Mouse (Mus musculus) kidney, embryonic 14.5 days (tissue): ENCODE results near the gene Enpp3. TPM values are rescaled to one million over a fixed set of nuclear protein-coding genes. Genes with fewer than 3 reads are reported as not detected.
A peak's percentile ranks its signal among the peaks of the same experiment; 100 is the strongest.

Experiments used
- ATAC-seq: fragments of 200-750 bp; cut with Nextera tagmentation; 2 replicates; pipeline ENCODE4 v1.8.0; 2017; ENCODE audit warnings: moderate number of reproducible peaks, mild to moderate bottlenecking, moderate TSS enrichment, moderate library complexity; ENCODE audit not compliant: low FRiP score, low TSS enrichment
- H3K27ac ChIP-seq: fragments of 300-500 bp; sonication (generic); 2 replicates; pipeline ENCODE4 v1.5.1; 2014; ENCODE audit warnings: low read depth, mild to moderate bottlenecking, low read length, moderate library complexity, mixed read lengths
- H3K27me3 ChIP-seq: fragments of 300-500 bp; sonication (generic); 2 replicates; pipeline ENCODE4 v1.6.1; 2014; ENCODE audit warnings: mild to moderate bottlenecking, low read length; ENCODE audit not compliant: control insufficient read depth, insufficient read depth
- H3K36me3 ChIP-seq: fragments of 300-500 bp; sonication (generic); 2 replicates; pipeline ENCODE4 v1.6.1; 2014; ENCODE audit warnings: low read length, mixed read lengths; ENCODE audit not compliant: control insufficient read depth, insufficient read depth
- H3K4me1 ChIP-seq: fragments of 300-500 bp; sonication (generic); 2 replicates; pipeline ENCODE4 v1.6.1; 2014; ENCODE audit warnings: low read length, mixed read lengths; ENCODE audit not compliant: control insufficient read depth, insufficient read depth
- H3K4me2 ChIP-seq: fragments of 300-500 bp; sonication (generic); replicated peaks from 2 replicates; pipeline ENCODE4 v1.6.1; 2014; ENCODE audit warnings: low read depth, mild to moderate bottlenecking, low read length
- H3K4me3 ChIP-seq: fragments of 300-500 bp; sonication (generic); 2 replicates; pipeline ENCODE4 v1.5.1; 2014; ENCODE audit warnings: mild to moderate bottlenecking, low read length
- H3K9ac ChIP-seq: fragments of 300-500 bp; sonication (generic); 2 replicates; pipeline ENCODE4 v1.6.1; 2014; ENCODE audit warnings: low read depth, mild to moderate bottlenecking, low read length, moderate library complexity
- H3K9me3 ChIP-seq: fragments of 300-500 bp; sonication (generic); 2 replicates; pipeline ENCODE4 v1.6.1; 2016; ENCODE audit warnings: low read length; ENCODE audit not compliant: control insufficient read depth
- WGBS: fragments of 180-500 bp; shearing (Covaris S2); extraction: QIAGEN DNeasy Blood & Tissue Kit; methylation state at CpG from one replicate; pipeline ENCODE4 v1.1.7; 2014; 5-methylcytosine and 5-hydroxymethylcytosine counted together
- polyA plus RNA-seq: library from polyadenylated mRNA; unstranded; fragments of >200 nt; fragmentation: Nextera tagmentation; extraction: Ambion mirVana; gene quantifications from 2 replicates; pipeline ENCODE4 v1.2.1, GENCODE M21; 2014

Enpp3 gene
- polyA plus RNA-seq, 1 experiment from 2014 or later = 4.4 TPM

DNA sequence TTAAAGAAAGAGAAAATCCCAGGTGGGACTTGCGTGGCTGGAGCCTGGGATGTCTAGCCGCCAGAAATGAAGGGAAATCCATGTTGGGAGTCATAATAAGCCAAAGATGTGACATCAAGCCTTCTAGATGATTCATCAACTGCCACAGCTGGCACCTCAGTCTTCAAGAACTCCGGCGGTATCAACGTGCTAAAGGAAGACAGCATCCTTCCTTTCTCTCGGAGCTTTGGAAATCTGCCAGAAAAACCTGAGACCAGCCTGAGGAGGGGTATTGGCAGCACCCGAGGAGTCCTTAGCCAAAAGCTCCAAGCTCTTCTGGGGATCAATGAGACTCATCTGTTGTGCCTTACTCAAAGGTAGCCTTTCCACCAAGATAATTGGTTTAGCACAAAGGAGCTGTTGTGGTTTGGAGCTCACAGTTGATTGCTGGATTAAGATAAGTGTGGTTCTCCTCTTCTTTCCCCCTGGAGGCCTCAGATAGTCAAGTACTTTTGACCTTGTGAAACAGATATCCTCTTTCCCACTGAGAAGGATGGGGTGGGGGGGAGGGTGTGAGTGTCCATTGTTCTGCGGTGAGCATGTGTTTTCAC lies 84.2 kb downstream of the Enpp3 start:
- Histone ChIP-seq H3K9me3 (no peaks in the 10 kb centered on the region), H3K27ac (no peak overlapping the region), H3K9ac (no peak overlapping the region), H3K4me1 (no peaks in the 10 kb centered on the region), H3K36me3 (no peaks in the 10 kb centered on the region), H3K4me2 (no peak overlapping the region), H3K4me3 (no peak overlapping the region), H3K27me3 (no peaks in the 10 kb centered on the region)
- 70% methylated on average over 8 of the region's 8 CpGs for WGBS
- no peak for ATAC-seq

GRCm38 (mm10) chr10:24754874-24755540 lies 87.6 kb downstream of the Enpp3 start:
- no peaks in the 10 kb centered on the region for H3K36me3 ChIP-seq
- no peaks in the 10 kb centered on the region for H3K4me1 ChIP-seq
- no peaks in the 10 kb centered on the region for H3K27me3 ChIP-seq
- no peak overlapping the region for H3K4me2 ChIP-seq
- H3K4me3 ChIP-seq = peak overlapping the region; percentile 28; the same call in 1 of the 2 replicates
- no peak overlapping the region for H3K27ac ChIP-seq
- no peaks in the 10 kb centered on the region for H3K9me3 ChIP-seq
- H3K9ac ChIP-seq = no peak overlapping the region
- no peak for ATAC-seq
- 77% methylated on average over 9 of the region's 9 CpGs for WGBS

DNA sequence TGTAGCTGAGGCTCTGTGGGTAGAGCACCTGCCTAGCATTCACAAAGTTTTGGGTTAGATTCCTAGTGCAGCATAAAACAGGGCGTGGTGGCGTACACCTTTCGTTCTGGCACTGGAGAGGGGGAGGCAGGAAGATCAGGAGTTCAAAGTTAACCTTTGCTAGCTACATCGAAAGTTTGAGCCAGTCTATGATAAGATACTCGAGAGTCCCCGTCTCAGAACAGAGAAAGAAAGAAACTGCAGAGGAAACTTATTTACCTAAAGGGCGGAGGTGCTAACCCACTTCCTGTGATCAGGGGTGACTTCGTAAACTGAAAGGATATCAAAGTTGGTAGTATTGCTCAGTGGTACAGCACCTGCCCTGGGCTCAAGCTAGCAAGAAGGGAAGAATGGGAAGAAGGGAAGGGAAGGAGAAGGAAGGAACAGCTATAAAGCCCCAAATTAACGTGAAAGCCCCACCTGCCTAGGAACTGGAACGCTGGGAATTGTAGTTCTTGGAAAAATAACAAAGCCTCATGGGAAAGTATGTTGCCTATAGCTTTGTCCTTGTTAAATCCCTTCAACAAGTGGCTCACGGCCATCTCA lies 88.3 kb downstream of the Enpp3 start:
- no peak for ATAC-seq
- H3K36me3 ChIP-seq = no peaks in the 10 kb centered on the region
- H3K4me3 ChIP-seq = peak overlapping the region; percentile 28
- H3K4me1 ChIP-seq = no peaks in the 10 kb centered on the region
- peak overlapping the region; percentile 29 for H3K4me2 ChIP-seq
- H3K9ac ChIP-seq = no peak overlapping the region
- WGBS = 45% methylated on average over 11 of the region's 11 CpGs
- H3K27ac ChIP-seq = no peak overlapping the region
- H3K27me3 ChIP-seq = no peaks in the 10 kb centered on the region
- no peaks in the 10 kb centered on the region for H3K9me3 ChIP-seq

DNA sequence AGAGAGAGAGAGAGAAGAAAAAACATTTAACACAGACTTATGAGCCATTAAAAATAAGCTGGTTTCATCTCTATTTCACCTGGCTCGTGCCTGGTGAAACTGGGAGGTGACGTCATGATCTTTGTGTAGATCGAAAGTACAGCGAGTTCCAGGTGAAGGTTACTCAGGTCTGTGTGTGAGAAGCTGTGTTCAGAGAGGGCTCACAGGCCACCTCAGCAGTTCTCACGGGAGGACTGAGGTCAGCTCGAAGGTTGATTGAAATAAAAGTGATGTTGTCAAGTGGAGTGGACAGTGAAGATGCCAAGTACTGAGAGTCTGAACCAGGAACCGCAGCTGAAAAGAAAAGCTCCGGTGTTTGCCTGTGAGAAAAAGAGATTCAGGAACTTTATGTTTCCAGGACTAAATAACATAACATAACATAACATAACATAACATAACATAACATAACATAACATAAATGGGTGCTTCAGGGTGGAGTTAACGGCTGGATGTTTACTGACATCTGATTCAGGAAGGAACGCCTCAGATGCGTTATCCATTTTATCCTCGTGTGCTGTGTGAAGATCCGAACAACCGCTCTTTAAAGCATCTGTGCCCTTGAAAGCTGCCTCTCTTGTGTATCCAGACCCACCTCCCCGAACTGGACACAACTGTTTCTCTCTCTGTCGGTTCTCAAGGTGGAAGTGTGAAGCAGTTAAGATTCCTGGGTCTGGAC lies 88.9 kb downstream of the Enpp3 start:
- no peak for ATAC-seq
- Histone ChIP-seq H3K4me2 (peak overlapping the region; percentile 29; the same call in 1 of the 2 replicates), H3K9ac (no peak overlapping the region), H3K4me1 (no peaks in the 10 kb centered on the region), H3K36me3 (no peaks in the 10 kb centered on the region), H3K9me3 (no peaks in the 10 kb centered on the region), H3K27me3 (no peaks in the 10 kb centered on the region), H3K27ac (no peak overlapping the region), H3K4me3 (no peak overlapping the region)
- 69% methylated on average over 16 of the region's 16 CpGs for WGBS

GRCm38 (mm10) chr10:24742950-24743487 lies 99.6 kb downstream of the Enpp3 start:
- Histone ChIP-seq H3K4me1 (no peaks in the 10 kb centered on the region), H3K27ac (no peak overlapping the region), H3K9ac (no peak overlapping the region), H3K27me3 (no peaks in the 10 kb centered on the region), H3K4me2 (no peak overlapping the region), H3K36me3 (no peaks in the 10 kb centered on the region), H3K9me3 (no peaks in the 10 kb centered on the region), H3K4me3 (no peak overlapping the region)
- no peak for ATAC-seq
- WGBS = 66% methylated on average over 12 of the region's 13 CpGs

DNA sequence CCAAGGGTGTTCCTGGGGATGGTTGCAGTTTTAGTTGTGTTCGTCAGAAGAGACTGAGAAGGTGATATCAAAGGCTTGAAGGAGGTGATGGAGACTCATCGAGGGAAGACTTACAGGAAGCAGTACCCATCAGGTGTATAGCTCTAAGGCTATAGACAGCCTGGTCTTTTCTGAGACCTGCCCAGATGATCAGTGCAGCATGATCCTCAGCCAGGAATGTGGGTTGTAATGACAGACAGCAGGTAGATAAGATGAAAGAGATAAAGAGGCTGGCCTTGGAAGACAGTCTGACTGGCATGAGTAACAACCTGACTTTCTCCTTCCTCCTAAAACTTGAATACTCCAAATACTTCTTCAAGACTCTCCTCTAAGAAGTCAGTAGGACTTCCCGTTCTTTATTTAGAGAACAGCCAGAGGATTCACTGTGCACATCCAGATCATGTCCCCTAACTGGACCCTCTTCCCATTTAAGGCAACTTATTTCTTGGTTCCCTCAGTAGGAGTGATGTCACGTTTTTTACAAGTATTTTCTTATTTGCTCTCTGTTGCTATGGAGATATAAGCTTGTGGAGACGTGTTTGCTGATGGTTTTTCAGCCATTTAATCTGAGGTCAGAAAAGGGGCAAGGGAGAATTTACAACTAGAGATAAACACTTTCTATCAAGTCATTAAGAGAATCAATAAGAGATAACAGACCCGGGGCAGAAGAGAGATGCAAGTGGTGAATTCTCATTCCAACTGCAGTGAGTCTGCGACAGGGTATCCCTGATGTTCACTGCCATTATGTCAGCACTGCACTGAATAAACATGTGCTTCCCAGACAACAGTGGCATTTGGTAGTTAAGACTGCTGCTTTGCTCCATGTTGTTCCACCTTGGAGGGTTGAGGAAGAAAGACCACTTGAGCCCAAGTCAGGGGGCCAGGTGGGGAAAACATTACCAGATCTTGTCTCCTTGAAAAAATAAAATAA lies 101.1 kb downstream of the Enpp3 start:
- Histone ChIP-seq H3K9me3 (no peaks in the 10 kb centered on the region), H3K27ac (no peak overlapping the region), H3K4me2 (no peak overlapping the region), H3K36me3 (no peaks in the 10 kb centered on the region), H3K9ac (no peak overlapping the region), H3K4me1 (no peaks in the 10 kb centered on the region), H3K4me3 (no peak overlapping the region), H3K27me3 (no peaks in the 10 kb centered on the region)
- 64% methylated on average over 7 of the region's 7 CpGs for WGBS
- no peak for ATAC-seq

DNA sequence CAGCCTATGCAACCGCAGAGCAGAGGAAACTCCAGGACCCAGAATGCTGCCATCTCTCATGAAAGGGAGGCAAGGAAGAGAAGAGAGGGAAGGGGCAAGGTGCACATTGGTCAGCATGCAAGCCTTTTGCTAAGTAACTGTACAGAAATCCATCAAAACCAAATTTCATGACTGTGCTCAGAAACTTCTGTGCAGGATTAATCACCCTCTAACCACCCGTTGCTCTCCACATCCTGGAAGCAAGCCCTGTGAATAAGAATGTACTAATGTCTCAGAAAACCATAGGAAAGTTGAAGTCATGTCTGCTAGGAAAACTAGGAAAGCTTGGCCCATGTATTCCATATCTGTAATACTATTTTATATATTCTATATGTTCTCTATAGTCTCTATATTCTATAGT lies 103.5 kb downstream of the Enpp3 start:
- no peak overlapping the region for H3K4me2 ChIP-seq
- no peak for ATAC-seq
- no peak overlapping the region for H3K27ac ChIP-seq
- no peak overlapping the region for H3K9ac ChIP-seq
- no peaks in the 10 kb centered on the region for H3K27me3 ChIP-seq
- no peaks in the 10 kb centered on the region for H3K36me3 ChIP-seq
- no peaks in the 10 kb centered on the region for H3K4me1 ChIP-seq
- WGBS = 70% methylated on average over 2 of the region's 2 CpGs
- no peak overlapping the region for H3K4me3 ChIP-seq
- peaks cover 3% of the 10 kb centered on the region; the same call in 1 of the 2 replicates for H3K9me3 ChIP-seq

DNA sequence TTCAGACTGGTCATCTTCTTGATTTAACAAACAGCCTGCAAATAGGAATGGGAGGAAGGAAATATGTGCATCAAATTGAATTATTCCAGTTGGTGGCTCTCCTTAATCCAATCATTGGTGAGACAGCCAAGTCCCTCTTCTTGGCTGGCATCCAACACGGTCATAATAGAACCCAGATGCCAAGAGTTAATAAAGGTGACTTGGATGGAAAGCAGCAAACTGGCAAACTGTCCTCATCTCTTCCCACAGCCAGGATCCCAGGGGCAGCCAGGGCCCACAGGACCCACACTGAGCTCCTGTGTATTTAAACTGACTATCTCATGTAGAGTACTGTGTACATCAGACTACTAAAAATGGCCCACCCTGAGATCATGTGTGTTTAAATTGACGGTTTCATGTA lies 104.2 kb downstream of the Enpp3 start:
- Histone ChIP-seq H3K27me3 (no peaks in the 10 kb centered on the region), H3K4me3 (no peak overlapping the region), H3K4me1 (no peaks in the 10 kb centered on the region), H3K9ac (no peak overlapping the region), H3K4me2 (no peak overlapping the region), H3K36me3 (no peaks in the 10 kb centered on the region), H3K27ac (no peak overlapping the region), H3K9me3 (peaks cover 3% of the 10 kb centered on the region; the same call in 1 of the 2 replicates)
- no peak for ATAC-seq
- 82% methylated on average over 2 of the region's 2 CpGs for WGBS
